Mouse (Mus musculus): ENCODE measurements around the gene Tcf15. TPM values are rescaled to one million over a fixed set of nuclear protein-coding genes. Genes with fewer than 3 reads are reported as not detected.

The Tcf15 gene
- total RNA-seq, 2 experiments from 2014 or later, result 2.9 to 4.3 TPM

GRCm38 (mm10) chr2:152176659-152177058, 33.3 kb downstream of the Tcf15 start:
- no peak for DNase-seq

- DNase-seq, result no peak
These were observed 33.9 kb downstream of the Tcf15 start for GRCm38 (mm10) chr2:152177162-152177805.

GRCm38 (mm10) chr2:152177806-152178170, 34.4 kb downstream of the Tcf15 start:
- no peak for DNase-seq

- no peak for DNase-seq
These were observed 35.0 kb downstream of the Tcf15 start for GRCm38 (mm10) chr2:152178345-152178744.

GRCm38 (mm10) chr2:152179301-152179700, 35.9 kb downstream of the Tcf15 start:
- DNase-seq, result no peak

- DNase-seq, result no peak
These were observed 37.0 kb downstream of the Tcf15 start for GRCm38 (mm10) chr2:152180323-152180722.

- no peak for DNase-seq
These were observed 43.8 kb downstream of the Tcf15 start for GRCm38 (mm10) chr2:152187132-152187531.

- no peak for DNase-seq
These were observed 45.9 kb downstream of the Tcf15 start for GRCm38 (mm10) chr2:152189213-152189612.

GRCm38 (mm10) chr2:152189640-152190039, 46.3 kb downstream of the Tcf15 start:
- no peak for DNase-seq

GRCm38 (mm10) chr2:152190161-152190560, 46.8 kb downstream of the Tcf15 start:
- no peak for DNase-seq

GRCm38 (mm10) chr2:152192591-152193345, 49.4 kb downstream of the Tcf15 start:
- no peak for DNase-seq

- no peak for DNase-seq
These were observed 50.0 kb downstream of the Tcf15 start for GRCm38 (mm10) chr2:152193346-152193710.

- DNase-seq, result no peak
These were observed 51.2 kb downstream of the Tcf15 start for GRCm38 (mm10) chr2:152194586-152194985.

- no peak for DNase-seq
These were observed 53.5 kb downstream of the Tcf15 start for GRCm38 (mm10) chr2:152196896-152197295.

GRCm38 (mm10) chr2:152197301-152197712, 53.9 kb downstream of the Tcf15 start:
- DNase-seq, result peak; percentile 42 to 60

Other genes with a start within 250 kb of the Tcf15 start
- under 1 TPM; 0.15 to 0.25 TPM for gene Angpt4, start 232.4 kb upstream of the Tcf15 start, total RNA-seq (2021)
- gene Fam110a, start 163.3 kb upstream of the Tcf15 start, total RNA-seq (2021), result 1 to 10 TPM; 7.2 to 7.4 TPM
- gene Slc52a3, start 147.1 kb upstream of the Tcf15 start, total RNA-seq (2021), result 1 to 10 TPM; 2.8 to 3.0 TPM
- 10 to 100 TPM; 25.1 to 27.1 TPM for gene Scrt2, start 62.0 kb upstream of the Tcf15 start, total RNA-seq (2021)
- gene Srxn1, start 38.0 kb upstream of the Tcf15 start, total RNA-seq (2021), result 10 to 100 TPM; 71.6 to 77.6 TPM
- gene Csnk2a1, start 83.3 kb downstream of the Tcf15 start, total RNA-seq (2021), result 100 to 1,000 TPM in 1 of 2 experiments, 10 to 100 TPM in 1; 98.3 to 101 TPM
- 10 to 100 TPM; 51.6 to 51.7 TPM for gene Tbc1d20, start 150.3 kb downstream of the Tcf15 start, total RNA-seq (2021)
- 100 to 1,000 TPM; 103 to 109 TPM for gene Rbck1, start 189.1 kb downstream of the Tcf15 start, total RNA-seq (2021)
- gene Trib3, start 200.5 kb downstream of the Tcf15 start, total RNA-seq (2021), result under 1 TPM; 0.37 to 0.73 TPM
- 10 to 100 TPM; 67.2 to 85.4 TPM for gene Nrsn2, start 233.1 kb downstream of the Tcf15 start, total RNA-seq (2021)